Mouse (Mus musculus) MEL (cell line): ENCODE measurements at regions not wholly inside any gene's neighbourhood (a gene's known extent, or its start where the extent isn't known, plus 50 kb on each side); places are given as distances from the start of the nearest gene placed in this dataset.

Experiments used
- EP300 ChIP-seq, 2 experiments: IDR thresholded peaks; 2 replicates each; pipeline ENCODE4 v1.6.1; 2011; ENCODE audit warnings: improper control_type of control experiment in 2 of 2, low read length in 2 of 2, low read depth in 1 of 2, mild to moderate bottlenecking in 1 of 2
- JUND ChIP-seq: IDR thresholded peaks from 2 replicates; pipeline ENCODE4 v1.6.1; 2011; ENCODE audit warnings: low read depth, mild to moderate bottlenecking, improper control_type of control experiment, low read length
- POLR2A ChIP-seq, 2 experiments: IDR thresholded peaks; 2 replicates each; pipeline ENCODE4 v1.6.1; 2011 to 2012; ENCODE audit warnings: low read length in 2 of 2, mild to moderate bottlenecking in 2 of 2, control low read depth in 1 of 2, improper control_type of control experiment in 1 of 2, low read depth in 1 of 2, moderate library complexity in 1 of 2; ENCODE audit not compliant: control insufficient read depth in 1 of 2, insufficient read depth in 1 of 2, poor library complexity in 1 of 2
- TAL1 ChIP-seq: IDR thresholded peaks from 2 replicates; pipeline ENCODE4 v1.6.1; 2012; ENCODE audit warnings: mild to moderate bottlenecking, inconsistent platforms, low read length, moderate library complexity, mixed read lengths
- ZNF384 ChIP-seq: IDR thresholded peaks from 2 replicates; pipeline ENCODE4 v1.6.1; 2012; ENCODE audit warnings: low read depth, mild to moderate bottlenecking, inconsistent platforms, low read length, improper control_type of control experiment

DNA sequence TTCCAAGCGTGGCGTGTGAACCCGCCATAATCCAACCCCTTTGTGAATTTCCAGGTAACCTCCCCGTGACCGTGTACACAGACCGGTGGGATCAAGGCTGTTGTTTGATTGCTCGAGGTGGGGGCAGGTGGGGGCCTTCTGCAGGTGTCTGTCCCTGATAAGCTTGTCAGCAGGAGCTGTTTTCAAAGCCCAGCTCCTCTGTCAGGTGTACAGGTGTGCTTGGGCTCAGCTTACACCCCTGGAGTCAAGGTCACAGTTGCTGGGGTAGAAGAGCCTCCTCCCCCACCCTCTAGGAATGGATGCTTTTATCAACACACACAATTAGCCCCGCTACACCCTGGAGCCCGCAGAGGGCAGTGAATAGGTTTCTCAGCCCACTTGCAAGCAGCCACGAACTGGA is 341.6 kb downstream of the Cd83 start:
- no peak for TF ChIP-seq POLR2A (IDR thresholded peaks at IDR 0.05; ENCODE audit: control insufficient read depth in 1 of 2, insufficient read depth in 1 of 2, low read depth in 1 of 2, low read length in 2 of 2, poor library complexity in 1 of 2)
- TF ChIP-seq JUND, result no peak
- no peak for TF ChIP-seq TAL1
- TF ChIP-seq EP300 (IDR thresholded peaks at IDR 0.05; ENCODE audit: low read depth in 1 of 2, low read length in 2 of 2), result no peak
- TF ChIP-seq ZNF384, result no peak
